Mouse (Mus musculus): ENCODE results near the gene Xpnpep3.
"Not testable (repeated sequence)": the region's sequence is repeated elsewhere in the genome, so short reads cannot be mapped to it uniquely, and the experiment has no call there.

Gene Xpnpep3

GRCm38 (mm10) chr15:81479446-81480213 is 79.7 kb downstream of the Xpnpep3 start:
- no peaks in the 10 kb centered on the region for H3K27me3 ChIP-seq (ENCODE audit: insufficient read depth, low read length)
- peaks cover 14% of the 10 kb centered on the region for H3K36me3 ChIP-seq (ENCODE audit: insufficient read depth, low read length)
- peak overlapping the region; percentile 24; the same call in 1 of the 2 replicates for H3K4me3 ChIP-seq (replicated peaks; ENCODE audit: low read length)
- no peaks in the 10 kb centered on the region for H3K9me3 ChIP-seq (ENCODE audit: low read length)
- TF ChIP-seq NANOG (IDR thresholded peaks at IDR 0.05; ENCODE audit: borderline replicate concordance, low read length) (no peak), CTCF (conservative IDR thresholded peaks at IDR 0.05; ENCODE audit: low read length) (no peak), POU5F1 (IDR thresholded peaks at IDR 0.05; ENCODE audit: borderline replicate concordance, low read length) (no peak)
- H3K4me1 ChIP-seq (replicated peaks; ENCODE audit: low read depth, low read length): peaks cover 60% of the 10 kb centered on the region

- peak overlapping the region; percentile 24; the same call in 1 of the 2 replicates for H3K4me3 ChIP-seq (replicated peaks; ENCODE audit: low read length)
- H3K9me3 ChIP-seq (ENCODE audit: low read length); H3K27me3 ChIP-seq (ENCODE audit: insufficient read depth, low read length); H3K36me3 ChIP-seq (ENCODE audit: insufficient read depth, low read length): not testable (repeated sequence)
- peaks cover 63% of the 10 kb centered on the region for H3K4me1 ChIP-seq (replicated peaks; ENCODE audit: low read depth, low read length)
These were observed 80.3 kb downstream of the Xpnpep3 start for GRCm38 (mm10) chr15:81480284-81480683.

GRCm38 (mm10) chr15:81480977-81481379 is 81.0 kb downstream of the Xpnpep3 start:
- Histone ChIP-seq H3K9me3 (ENCODE audit: low read length) (no peaks in the 10 kb centered on the region), H3K27me3 (ENCODE audit: insufficient read depth, low read length) (no peaks in the 10 kb centered on the region), H3K36me3 (ENCODE audit: insufficient read depth, low read length) (0 out of 2 replicates have a peak, but pooled peaks cover under 1% of the 10 kb centered on the region), H3K4me1 (replicated peaks; ENCODE audit: low read depth, low read length) (peaks cover 62% of the 10 kb centered on the region), H3K4me3 (replicated peaks; ENCODE audit: low read length) (peak overlapping the region; percentile 5; the same call in 1 of the 2 replicates)
- TF ChIP-seq POU5F1 (IDR thresholded peaks at IDR 0.05; ENCODE audit: borderline replicate concordance, low read length) (no peak), NANOG (IDR thresholded peaks at IDR 0.05; ENCODE audit: borderline replicate concordance, low read length) (no peak), CTCF (conservative IDR thresholded peaks at IDR 0.05; ENCODE audit: low read length) (no peak)

- no peaks in the 10 kb centered on the region for H3K9me3 ChIP-seq (ENCODE audit: low read length)
- H3K36me3 ChIP-seq (ENCODE audit: insufficient read depth, low read length): no peaks in the 10 kb centered on the region
- no peaks in the 10 kb centered on the region for H3K27me3 ChIP-seq (ENCODE audit: insufficient read depth, low read length)
- no peak overlapping the region for H3K4me3 ChIP-seq (replicated peaks; ENCODE audit: low read length)
- peaks cover 52% of the 10 kb centered on the region for H3K4me1 ChIP-seq (replicated peaks; ENCODE audit: low read depth, low read length)
- TF ChIP-seq NANOG (IDR thresholded peaks at IDR 0.05; ENCODE audit: borderline replicate concordance, low read length) (no peak), CTCF (conservative IDR thresholded peaks at IDR 0.05; ENCODE audit: low read length) (no peak), POU5F1 (IDR thresholded peaks at IDR 0.05; ENCODE audit: borderline replicate concordance, low read length) (no peak)
These were observed 83.0 kb downstream of the Xpnpep3 start for GRCm38 (mm10) chr15:81482966-81483365.

- Histone ChIP-seq H3K9me3 (ENCODE audit: low read length) (no peaks in the 10 kb centered on the region), H3K36me3 (ENCODE audit: insufficient read depth, low read length) (no peaks in the 10 kb centered on the region), H3K4me1 (replicated peaks; ENCODE audit: low read depth, low read length) (peaks cover 52% of the 10 kb centered on the region), H3K27me3 (ENCODE audit: insufficient read depth, low read length) (no peaks in the 10 kb centered on the region), H3K4me3 (replicated peaks; ENCODE audit: low read length) (no peak overlapping the region)
- TF ChIP-seq POU5F1 (IDR thresholded peaks at IDR 0.05; ENCODE audit: borderline replicate concordance, low read length) (no peak), NANOG (IDR thresholded peaks at IDR 0.05; ENCODE audit: borderline replicate concordance, low read length) (no peak), CTCF (conservative IDR thresholded peaks at IDR 0.05; ENCODE audit: low read length) (no peak)
These were observed 83.8 kb downstream of the Xpnpep3 start for GRCm38 (mm10) chr15:81483691-81484090.

GRCm38 (mm10) chr15:81485483-81485882 is 85.5 kb downstream of the Xpnpep3 start:
- no peak overlapping the region for H3K4me3 ChIP-seq (replicated peaks; ENCODE audit: low read length)
- no peak for TF ChIP-seq CTCF (conservative IDR thresholded peaks at IDR 0.05; ENCODE audit: low read length)
- H3K4me1 ChIP-seq (replicated peaks; ENCODE audit: low read depth, low read length): peaks cover 38% of the 10 kb centered on the region
- no peaks in the 10 kb centered on the region for H3K36me3 ChIP-seq (ENCODE audit: insufficient read depth, low read length)
- H3K27me3 ChIP-seq (ENCODE audit: insufficient read depth, low read length): no peaks in the 10 kb centered on the region
- H3K9me3 ChIP-seq (ENCODE audit: low read length): no peaks in the 10 kb centered on the region

- H3K36me3 ChIP-seq (ENCODE audit: insufficient read depth, low read length): no peaks in the 10 kb centered on the region
- H3K4me3 ChIP-seq (replicated peaks; ENCODE audit: low read length): no peak overlapping the region
- H3K27me3 ChIP-seq (ENCODE audit: insufficient read depth, low read length): no peaks in the 10 kb centered on the region
- peaks cover 22% of the 10 kb centered on the region for H3K4me1 ChIP-seq (replicated peaks; ENCODE audit: low read depth, low read length)
- H3K9me3 ChIP-seq (ENCODE audit: low read length): no peaks in the 10 kb centered on the region
- TF ChIP-seq NANOG (IDR thresholded peaks at IDR 0.05; ENCODE audit: borderline replicate concordance, low read length): no peak
These were observed 103.5 kb downstream of the Xpnpep3 start for GRCm38 (mm10) chr15:81503466-81503865.

- H3K4me3 ChIP-seq (replicated peaks; ENCODE audit: low read length): no peak overlapping the region
- H3K36me3 ChIP-seq (ENCODE audit: insufficient read depth, low read length): no peaks in the 10 kb centered on the region
- peaks cover 24% of the 10 kb centered on the region for H3K4me1 ChIP-seq (replicated peaks; ENCODE audit: low read depth, low read length)
- no peaks in the 10 kb centered on the region for H3K27me3 ChIP-seq (ENCODE audit: insufficient read depth, low read length)
- H3K9me3 ChIP-seq (ENCODE audit: low read length): no peaks in the 10 kb centered on the region
- TF ChIP-seq CTCF (conservative IDR thresholded peaks at IDR 0.05; ENCODE audit: low read length) (no peak), POU5F1 (IDR thresholded peaks at IDR 0.05; ENCODE audit: borderline replicate concordance, low read length) (no peak), NANOG (IDR thresholded peaks at IDR 0.05; ENCODE audit: borderline replicate concordance, low read length) (no peak)
These were observed 104.1 kb downstream of the Xpnpep3 start for GRCm38 (mm10) chr15:81503995-81504394.
